Mouse (Mus musculus): Measurements from ENCODE around the gene Klf14. TPM values are rescaled to one million over a fixed set of nuclear protein-coding genes. Genes with fewer than 3 reads are reported as not detected.

Gene Klf14
- 1.4 TPM in 2 replicates for polyA plus RNA-seq (2015; fragmentation: Nextera tagmentation; extraction: Ambion mirVana)

DNA sequence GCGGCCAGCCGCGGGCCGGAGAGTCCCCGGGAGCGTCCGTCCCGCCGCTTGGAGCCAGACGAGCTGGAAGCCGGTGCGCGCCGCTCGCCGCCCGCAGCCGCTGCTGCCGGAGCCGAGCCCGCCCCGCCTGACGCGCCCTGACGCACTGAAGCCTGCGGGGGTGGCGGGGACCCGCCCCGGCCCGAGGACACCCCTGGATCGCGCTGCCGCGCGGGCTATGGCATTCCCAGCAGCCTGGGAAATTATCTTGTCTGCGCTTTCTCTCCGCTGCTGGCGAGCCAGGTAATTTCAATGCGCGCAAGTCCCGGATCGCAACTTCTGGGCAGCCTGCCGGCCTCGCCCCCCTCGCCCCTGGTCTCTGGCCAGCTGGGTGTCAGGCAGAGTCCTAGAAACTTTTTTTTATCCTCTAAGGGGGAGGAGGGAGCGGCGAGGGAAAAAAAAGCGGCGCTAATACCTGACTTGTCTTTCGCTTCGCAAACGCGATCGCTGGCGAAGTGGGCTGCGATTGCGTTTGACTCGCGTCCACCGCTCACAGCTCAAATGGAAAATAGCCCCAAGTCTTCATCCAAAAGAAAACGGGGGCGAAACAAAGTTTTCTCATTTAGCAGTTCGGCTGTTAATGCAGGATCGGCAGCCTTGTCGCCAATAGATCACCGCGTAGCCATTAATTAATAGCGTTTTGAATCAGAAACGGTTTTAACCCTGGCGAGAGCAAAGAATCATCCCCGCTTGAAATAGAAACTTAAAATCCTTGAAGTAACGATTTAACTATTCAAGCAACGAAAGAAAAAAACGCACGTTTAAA is at the start of gene Klf14:
TSS of gene Klf14 (minus strand) at position 343 of the 805 bp plus-strand sequence.
- Histone ChIP-seq H3K27ac (no peak within 1 kb of the TSS), H3K36me3 (peaks cover 5% of the 10 kb centered on the region; the same call in 1 of the 2 replicates), H3K4me3 (peak within 1 kb of the TSS; percentile 54), H3K4me1 (0 out of 2 replicates have a peak, but pooled peaks cover 7% of the 10 kb centered on the region), H3K9me3 (peaks cover 27% of the 10 kb centered on the region), H3K27me3 (peaks cover 57% of the 10 kb centered on the region), H3K9ac (peak within 1 kb of the TSS; percentile 14; the same call in 1 of the 2 replicates), H3K4me2 (peak within 1 kb of the TSS; percentile 91)
- peak; percentile 42; the same call in 1 of the 2 replicates for ATAC-seq (ENCODE audit: borderline replicate concordance, extremely low read depth, low FRiP score, low TSS enrichment)
- under 1% methylated on average over 63 of the region's 75 CpGs for WGBS

- no peak for ATAC-seq (ENCODE audit: borderline replicate concordance, extremely low read depth, low FRiP score, low TSS enrichment)
- no peaks in the 10 kb centered on the region for H3K27me3 ChIP-seq
- 58% methylated on average over 6 of the region's 6 CpGs for WGBS
- no peak overlapping the region for H3K4me2 ChIP-seq
- H3K4me1 ChIP-seq = peaks cover 12% of the 10 kb centered on the region
- H3K4me3 ChIP-seq = no peak overlapping the region
- H3K36me3 ChIP-seq = no peaks in the 10 kb centered on the region
- H3K9ac ChIP-seq = no peak overlapping the region
- no peaks in the 10 kb centered on the region for H3K9me3 ChIP-seq
- no peak overlapping the region for H3K27ac ChIP-seq
Measured at GRCm38 (mm10) chr6:31006111-31006600, 47.3 kb upstream of the Klf14 start.

- Histone ChIP-seq H3K4me3 (no peak overlapping the region), H3K27me3 (no peaks in the 10 kb centered on the region), H3K27ac (no peak overlapping the region), H3K4me2 (no peak overlapping the region), H3K4me1 (0 out of 2 replicates have a peak, but pooled peaks cover 2% of the 10 kb centered on the region), H3K9ac (no peak overlapping the region), H3K9me3 (no peaks in the 10 kb centered on the region), H3K36me3 (no peaks in the 10 kb centered on the region)
- no peak for ATAC-seq (ENCODE audit: borderline replicate concordance, extremely low read depth, low FRiP score, low TSS enrichment)
- WGBS = 86% methylated on average over 5 of the region's 5 CpGs
Measured at GRCm38 (mm10) chr6:30986393-30986792, 27.5 kb upstream of the Klf14 start.

DNA sequence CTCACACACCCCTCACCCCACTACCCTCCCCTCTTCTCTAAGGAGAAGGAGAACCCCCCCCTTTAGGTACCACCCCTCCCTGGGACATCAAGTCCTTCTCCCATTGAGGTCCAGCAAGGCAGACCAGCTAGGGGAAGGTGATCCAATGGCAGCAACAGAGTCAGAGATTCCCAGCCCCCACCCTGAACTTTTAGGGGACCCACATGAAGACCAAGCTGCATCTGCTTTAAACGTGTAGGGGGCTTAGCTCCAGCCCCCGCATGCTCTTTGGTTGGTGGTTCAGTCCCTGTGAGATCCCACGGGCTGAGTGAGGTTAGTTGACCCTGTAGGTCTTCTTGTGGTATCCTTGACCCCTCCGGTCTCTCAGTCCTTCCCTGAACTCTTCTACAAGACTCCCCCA is 24.1 kb upstream of the Klf14 start:
- Histone ChIP-seq H3K27ac (no peak overlapping the region), H3K4me1 (0 out of 2 replicates have a peak, but pooled peaks cover 2% of the 10 kb centered on the region), H3K36me3 (no peaks in the 10 kb centered on the region), H3K4me3 (no peak overlapping the region), H3K9me3 (no peaks in the 10 kb centered on the region), H3K27me3 (no peaks in the 10 kb centered on the region), H3K9ac (no peak overlapping the region), H3K4me2 (no peak overlapping the region)
- 62% methylated on average over 4 of the region's 4 CpGs for WGBS
- no peak for ATAC-seq (ENCODE audit: borderline replicate concordance, extremely low read depth, low FRiP score, low TSS enrichment)

DNA sequence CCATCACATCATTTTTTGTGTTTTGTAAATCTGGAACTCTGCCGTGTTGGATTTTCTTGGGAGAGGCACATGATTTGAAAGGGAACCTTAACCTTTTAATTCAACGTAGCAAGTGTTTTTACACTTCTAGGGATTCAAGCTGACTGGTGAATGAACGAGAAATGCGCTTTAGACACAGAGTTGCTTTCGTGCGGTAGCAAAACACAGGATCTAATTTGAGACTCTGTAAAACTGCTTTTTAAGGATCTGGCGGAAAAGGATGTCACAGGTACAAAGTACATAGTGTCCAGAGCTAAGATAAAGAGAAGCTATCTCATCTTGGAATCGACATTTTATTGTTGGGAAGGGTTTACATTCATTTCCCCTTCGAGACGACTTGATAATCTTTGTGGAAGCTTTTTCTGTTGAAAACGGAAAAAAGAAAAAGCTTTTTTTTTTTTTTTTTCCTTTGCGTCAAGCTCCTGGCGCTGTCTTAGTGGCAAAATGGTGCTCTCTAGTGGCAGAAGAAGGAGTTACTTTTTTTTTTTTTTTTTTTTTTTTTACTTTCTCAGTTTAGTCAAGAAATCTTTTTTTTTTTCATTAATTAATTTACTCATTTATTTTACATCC is 23.6 kb upstream of the Klf14 start:
- Histone ChIP-seq H3K27ac (no peak overlapping the region), H3K9ac (0 out of 2 replicates have a peak overlapping the region, but pooled peaks have one; percentile 27), H3K9me3 (no peaks in the 10 kb centered on the region), H3K4me2 (peak overlapping the region; percentile 56), H3K36me3 (no peaks in the 10 kb centered on the region), H3K4me3 (peak overlapping the region; percentile 33), H3K27me3 (no peaks in the 10 kb centered on the region), H3K4me1 (0 out of 2 replicates have a peak, but pooled peaks cover 2% of the 10 kb centered on the region)
- 11% methylated on average over 13 of the region's 13 CpGs for WGBS
- no peak for ATAC-seq (ENCODE audit: borderline replicate concordance, extremely low read depth, low FRiP score, low TSS enrichment)

DNA sequence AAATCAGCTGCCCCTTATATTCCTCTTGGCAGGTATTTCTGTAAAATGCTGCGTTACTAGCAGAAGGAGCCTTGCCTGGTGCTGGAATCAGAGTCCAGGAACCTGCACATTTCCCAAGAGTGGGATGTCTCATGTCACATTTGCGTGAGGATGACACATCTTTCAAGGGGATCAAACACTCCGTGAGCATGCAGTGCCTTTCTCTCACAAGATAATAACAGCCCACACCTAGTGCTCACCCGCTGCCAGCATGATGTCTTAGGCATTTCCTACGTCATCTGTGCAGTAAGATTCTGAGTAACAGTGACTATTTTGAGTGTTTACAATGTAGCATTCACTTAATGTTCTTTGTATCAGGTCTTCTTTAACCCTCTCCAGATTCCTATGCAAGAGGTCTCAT is 22.5 kb upstream of the Klf14 start:
- no peak for ATAC-seq (ENCODE audit: borderline replicate concordance, extremely low read depth, low FRiP score, low TSS enrichment)
- Histone ChIP-seq H3K9ac (no peak overlapping the region), H3K4me2 (no peak overlapping the region), H3K4me3 (no peak overlapping the region), H3K27ac (no peak overlapping the region), H3K4me1 (0 out of 2 replicates have a peak, but pooled peaks cover 2% of the 10 kb centered on the region), H3K9me3 (no peaks in the 10 kb centered on the region), H3K27me3 (no peaks in the 10 kb centered on the region), H3K36me3 (no peaks in the 10 kb centered on the region)
- WGBS = 76% methylated on average over 5 of the region's 5 CpGs

- H3K9ac ChIP-seq = no peak overlapping the region
- no peak for ATAC-seq (ENCODE audit: borderline replicate concordance, extremely low read depth, low FRiP score, low TSS enrichment)
- no peaks in the 10 kb centered on the region for H3K9me3 ChIP-seq
- no peak overlapping the region for H3K4me2 ChIP-seq
- no peaks in the 10 kb centered on the region for H3K27me3 ChIP-seq
- H3K4me3 ChIP-seq = no peak overlapping the region
- H3K27ac ChIP-seq = no peak overlapping the region
- 46% methylated on average over 1 of the region's 1 CpGs for WGBS
- 0 out of 2 replicates have a peak, but pooled peaks cover 2% of the 10 kb centered on the region for H3K4me1 ChIP-seq
- H3K36me3 ChIP-seq = no peaks in the 10 kb centered on the region
Measured at GRCm38 (mm10) chr6:30978615-30979014, 19.7 kb upstream of the Klf14 start.

DNA sequence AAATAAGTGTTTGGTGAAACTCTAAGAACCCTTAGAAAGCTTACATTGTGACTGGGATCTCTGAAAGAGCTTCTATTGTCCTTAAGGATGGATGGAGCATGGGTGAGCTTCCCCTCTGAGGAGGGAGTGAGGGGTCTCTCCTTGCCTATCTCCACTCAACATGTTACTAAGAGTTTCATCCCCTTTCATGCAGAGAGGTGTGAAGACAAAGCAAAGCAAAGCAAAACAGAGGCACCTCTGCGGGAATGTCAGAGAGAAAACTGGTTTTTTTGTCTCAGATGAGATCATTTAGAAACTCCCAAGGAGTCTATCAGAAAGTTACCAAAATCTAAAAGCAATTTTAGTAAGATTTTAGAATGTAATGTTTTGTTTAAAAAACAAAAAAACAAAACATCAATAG is 13.2 kb upstream of the Klf14 start:
- ATAC-seq (ENCODE audit: borderline replicate concordance, extremely low read depth, low FRiP score, low TSS enrichment) = no peak
- Histone ChIP-seq H3K9ac (no peak overlapping the region), H3K27me3 (peaks cover 2% of the 10 kb centered on the region; the same call in 1 of the 2 replicates), H3K9me3 (no peaks in the 10 kb centered on the region), H3K27ac (no peak overlapping the region), H3K36me3 (no peaks in the 10 kb centered on the region), H3K4me2 (no peak overlapping the region), H3K4me1 (no peaks in the 10 kb centered on the region), H3K4me3 (no peak overlapping the region)
- WGBS = 74% methylated on average over 1 of the region's 1 CpGs

DNA sequence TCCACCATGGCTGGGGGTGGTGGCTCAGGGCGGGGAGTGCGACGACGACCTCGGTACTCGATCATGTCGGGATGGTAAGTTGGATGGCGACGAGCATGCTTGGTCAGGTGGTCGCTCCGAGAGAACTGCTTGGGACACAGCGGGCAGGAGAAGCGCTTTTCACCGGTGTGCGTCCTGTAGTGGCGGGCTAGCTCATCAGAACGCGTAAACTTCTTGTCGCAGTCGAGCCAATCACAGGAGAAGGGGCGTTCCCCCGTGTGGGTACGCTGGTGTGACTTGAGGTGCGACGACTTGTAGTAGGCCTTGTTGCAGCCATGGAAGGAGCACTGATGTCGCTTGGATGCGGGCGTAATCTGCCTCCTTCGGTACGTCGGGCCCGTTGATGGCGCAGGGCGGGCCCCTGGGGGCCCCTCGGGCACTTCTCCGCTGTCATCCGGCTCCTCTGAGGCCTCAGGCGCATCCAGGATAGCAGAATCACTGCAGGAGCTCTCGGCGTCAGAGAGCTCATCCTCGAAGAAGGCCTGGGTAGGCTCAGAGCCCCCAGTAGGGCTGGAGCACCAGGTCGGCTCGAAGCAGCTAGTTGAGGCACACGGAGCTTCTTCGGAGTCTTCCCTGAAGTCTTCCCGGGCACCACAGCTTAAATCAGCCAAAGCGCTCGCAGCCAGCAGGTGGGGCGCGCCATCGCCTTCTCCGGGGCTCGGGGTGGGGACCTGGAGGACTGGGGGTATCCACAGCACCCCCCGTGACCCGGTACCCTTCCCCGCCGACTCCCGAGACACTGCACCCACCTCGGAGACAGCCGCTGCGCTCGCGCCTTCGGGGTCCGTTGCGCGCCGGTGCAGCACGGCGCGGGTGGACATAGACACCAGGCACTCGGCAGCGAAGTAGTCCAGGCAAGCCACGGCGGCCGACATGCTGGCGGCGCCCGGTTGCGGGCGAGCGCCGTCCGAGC is 818 bp downstream of the Klf14 start:
- no peak for ATAC-seq (ENCODE audit: borderline replicate concordance, extremely low read depth, low FRiP score, low TSS enrichment)
- H3K36me3 ChIP-seq = peaks cover 5% of the 10 kb centered on the region; the same call in 1 of the 2 replicates
- peak overlapping the region; percentile 54 for H3K4me3 ChIP-seq
- H3K9ac ChIP-seq = peak overlapping the region; percentile 14; the same call in 1 of the 2 replicates
- no peak overlapping the region for H3K27ac ChIP-seq
- peaks cover 49% of the 10 kb centered on the region for H3K27me3 ChIP-seq
- H3K9me3 ChIP-seq = peaks cover 27% of the 10 kb centered on the region
- H3K4me1 ChIP-seq = 0 out of 2 replicates have a peak, but pooled peaks cover 7% of the 10 kb centered on the region
- H3K4me2 ChIP-seq = peak overlapping the region; percentile 91
- WGBS = 5% methylated on average over 78 of the region's 84 CpGs

- WGBS = 44% methylated on average over 5 of the region's 5 CpGs
- H3K27ac ChIP-seq = no peak overlapping the region
Measured at GRCm38 (mm10) chr6:30939264-30939663, 19.6 kb downstream of the Klf14 start.

GRCm38 (mm10) chr6:30922821-30923220 is 36.1 kb downstream of the Klf14 start:
- no peaks in the 10 kb centered on the region for H3K36me3 ChIP-seq
- H3K4me2 ChIP-seq = no peak overlapping the region
- WGBS = 42% methylated on average over 2 of the region's 2 CpGs
- no peaks in the 10 kb centered on the region for H3K27me3 ChIP-seq
- ATAC-seq (ENCODE audit: borderline replicate concordance, extremely low read depth, low FRiP score, low TSS enrichment) = no peak
- peaks cover 11% of the 10 kb centered on the region for H3K4me1 ChIP-seq
- no peak overlapping the region for H3K27ac ChIP-seq
- no peaks in the 10 kb centered on the region for H3K9me3 ChIP-seq
- H3K4me3 ChIP-seq = no peak overlapping the region
- H3K9ac ChIP-seq = no peak overlapping the region

More at GRCm38 (mm10) chr6:30939264-30939663, 19.6 kb downstream of the Klf14 start:
- H3K4me1 ChIP-seq = no peaks in the 10 kb centered on the region
- no peaks in the 10 kb centered on the region for H3K9me3 ChIP-seq
- no peak overlapping the region for H3K4me2 ChIP-seq
- H3K36me3 ChIP-seq = no peaks in the 10 kb centered on the region
- no peak overlapping the region for H3K4me3 ChIP-seq
- no peak overlapping the region for H3K9ac ChIP-seq
- no peaks in the 10 kb centered on the region for H3K27me3 ChIP-seq
- ATAC-seq (ENCODE audit: borderline replicate concordance, extremely low read depth, low FRiP score, low TSS enrichment) = no peak
